Mouse (Mus musculus): ENCODE measurements around the gene Atg10.
"Not testable (repeated sequence)": the region's sequence is repeated elsewhere in the genome, so short reads cannot be mapped to it uniquely, and the experiment has no call there.

Atg10 gene

GRCm38 (mm10) chr13:90928266-90928665, 295.5 kb downstream of the Atg10 start:
- DNase-seq: not testable (repeated sequence)

- no peak for DNase-seq
Observed at GRCm38 (mm10) chr13:90926938-90927633, 296.7 kb downstream of the Atg10 start.

- no peak for DNase-seq
Observed at GRCm38 (mm10) chr13:90926125-90926765, 297.5 kb downstream of the Atg10 start.

- no peak for DNase-seq
Observed at GRCm38 (mm10) chr13:90925191-90925590, 298.6 kb downstream of the Atg10 start.

GRCm38 (mm10) chr13:90924072-90924471, 299.7 kb downstream of the Atg10 start:
- no peak for DNase-seq

GRCm38 (mm10) chr13:90923617-90924016, 300.2 kb downstream of the Atg10 start:
- not testable (repeated sequence) for DNase-seq

GRCm38 (mm10) chr13:90922751-90923612, 300.8 kb downstream of the Atg10 start, which contains the start of gene Rps23:
Rps23 (plus strand) TSS chr13:90922958.
- DNase-seq: peak; percentile 92 to 94

- no peak for DNase-seq
Observed at GRCm38 (mm10) chr13:90914721-90915120, 309.0 kb downstream of the Atg10 start.

- no peak for DNase-seq
Observed at GRCm38 (mm10) chr13:90913675-90914192, 310.0 kb downstream of the Atg10 start.

GRCm38 (mm10) chr13:90912760-90913674, 310.8 kb downstream of the Atg10 start:
- no peak for DNase-seq

GRCm38 (mm10) chr13:90907376-90907775, 316.4 kb downstream of the Atg10 start:
- DNase-seq: no peak

GRCm38 (mm10) chr13:90905176-90905575, 318.6 kb downstream of the Atg10 start, which contains the start of gene Atp6ap1l:
Atp6ap1l (minus strand) TSS chr13:90905355.
- DNase-seq: no peak

- peak in 1 of 2 experiments; percentile 22 for DNase-seq
Observed at GRCm38 (mm10) chr13:90896821-90897220, 326.9 kb downstream of the Atg10 start.

- peak; percentile 80 to 81 for DNase-seq
Observed at GRCm38 (mm10) chr13:90896098-90896497, 327.7 kb downstream of the Atg10 start.

- no peak for DNase-seq
Observed at GRCm38 (mm10) chr13:90894819-90895218, 328.9 kb downstream of the Atg10 start.

- no peak for DNase-seq
Observed at GRCm38 (mm10) chr13:90890111-90890510, 333.7 kb downstream of the Atg10 start.

- peak; percentile 83 to 85 for DNase-seq
Observed at GRCm38 (mm10) chr13:90886568-90886983, 337.2 kb downstream of the Atg10 start.

GRCm38 (mm10) chr13:90885856-90886532, 337.8 kb downstream of the Atg10 start:
- DNase-seq: no peak
